ENCODE assay signal across 8 mouse cellular contexts in the genomic region with DNA sequence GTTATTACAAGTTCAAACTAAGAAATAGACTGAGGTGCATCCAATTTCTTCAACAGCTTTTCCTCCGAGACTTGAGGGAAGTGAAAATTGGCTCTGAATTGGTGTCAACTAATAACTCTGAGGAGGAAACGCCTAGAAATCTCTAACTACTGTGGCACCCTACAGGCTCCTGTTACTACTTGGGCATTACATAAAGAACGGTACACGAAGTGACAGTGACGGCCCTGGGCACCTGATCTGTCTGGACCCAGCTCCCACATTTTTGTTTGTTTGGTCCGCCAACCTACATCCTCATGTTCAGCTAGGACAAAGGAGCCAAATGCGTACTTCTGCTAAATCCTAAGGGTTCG. TPM values are rescaled to one million over a fixed set of nuclear protein-coding genes. Genes with fewer than 3 reads are reported as not detected.
DNase-seq lines count a peak whose midpoint lies in the region; ATAC-seq lines count a peak whose summit lies in the region.

No protein-coding gene starts in this region.

- WGBS in kidney, embryonic 14.5 days: 3% methylated on average over 8 of the region's 8 CpGs
- WGBS in hindbrain, embryonic 12.5 days: 8% methylated on average over 8 of the region's 8 CpGs
- 10% methylated on average over 8 of the region's 8 CpGs for WGBS in midbrain, embryonic 10.5 days

- H3K4me1 ChIP-seq in kidney, embryonic 14.5 days (ENCODE audit: control insufficient read depth, insufficient read depth, low read length): peaks cover 8% of the 10 kb centered on the region
- H3K4me1 ChIP-seq in hindbrain, embryonic 12.5 days: peaks cover 18% of the 10 kb centered on the region
- peaks cover 30% of the 10 kb centered on the region for H3K4me1 ChIP-seq in midbrain, embryonic 10.5 days

- peak overlapping the region; percentile 83 for H3K4me3 ChIP-seq in kidney, embryonic 14.5 days (ENCODE audit: low read length)
- H3K4me3 ChIP-seq in hindbrain, embryonic 12.5 days: peak overlapping the region; percentile 65
- H3K4me3 ChIP-seq in midbrain, embryonic 10.5 days: peak overlapping the region; percentile 72

- H3K27me3 ChIP-seq in kidney, embryonic 14.5 days (ENCODE audit: control insufficient read depth, insufficient read depth, low read length): no peaks in the 10 kb centered on the region
- H3K27me3 ChIP-seq in hindbrain, embryonic 12.5 days: no peaks in the 10 kb centered on the region
- no peaks in the 10 kb centered on the region for H3K27me3 ChIP-seq in midbrain, embryonic 10.5 days (ENCODE audit: low read depth, poor library complexity, severe bottlenecking)

- H3K36me3 ChIP-seq in kidney, embryonic 14.5 days (ENCODE audit: control insufficient read depth, insufficient read depth, low read length): peaks cover 5% of the 10 kb centered on the region; the same call in 1 of the 2 replicates
- 0 out of 2 replicates have a peak, but pooled peaks cover 8% of the 10 kb centered on the region for H3K36me3 ChIP-seq in hindbrain, embryonic 12.5 days
- H3K36me3 ChIP-seq in midbrain, embryonic 10.5 days: peaks cover 25% of the 10 kb centered on the region

- peak overlapping the region; percentile 97; the same call in 1 of the 2 replicates for H3K27ac ChIP-seq in kidney, embryonic 14.5 days (ENCODE audit: low read depth, low read length)
- H3K27ac ChIP-seq in hindbrain, embryonic 12.5 days: peak overlapping the region; percentile 94
- H3K27ac ChIP-seq in midbrain, embryonic 10.5 days (replicated peaks): peak overlapping the region; percentile 98

- DNase-seq in kidney, postnatal 36 days: no peak
- DNase-seq in brain, adult 2 months (ENCODE audit: low read depth, low spot score): peak; percentile 61
- DNase-seq in midbrain, embryonic 10.5 days (ENCODE audit: low spot score): no peak
- no peak for DNase-seq in cerebellum, adult 18-20 months
- DNase-seq in layer of hippocampus, adult 9-10 months (ENCODE audit: low spot score): no peak
- DNase-seq in layer of hippocampus, postnatal 14 days (ENCODE audit: low spot score in 2 of 2): no peak

- ATAC-seq in kidney, embryonic 14.5 days (ENCODE audit: low FRiP score, low TSS enrichment): no peak
- peak; percentile 47 for ATAC-seq in hindbrain, embryonic 12.5 days (ENCODE audit: low FRiP score)

- no peaks in the 10 kb centered on the region for H3K9me3 ChIP-seq in kidney, embryonic 14.5 days (ENCODE audit: control insufficient read depth, low read length)
- no peaks in the 10 kb centered on the region for H3K9me3 ChIP-seq in hindbrain, embryonic 12.5 days (replicated peaks)
- H3K9me3 ChIP-seq in midbrain, embryonic 10.5 days (replicated peaks): no peaks in the 10 kb centered on the region

- peak overlapping the region; percentile 78 for H3K4me2 ChIP-seq in kidney, embryonic 14.5 days (replicated peaks; ENCODE audit: low read depth, low read length)
- H3K4me2 ChIP-seq in hindbrain, embryonic 12.5 days (replicated peaks): peak overlapping the region; percentile 67

- H3K9ac ChIP-seq in kidney, embryonic 14.5 days (ENCODE audit: low read depth, low read length): peak overlapping the region; percentile 92
- H3K9ac ChIP-seq in hindbrain, embryonic 12.5 days: peak overlapping the region; percentile 90

RNA-seq across cellular contexts. Expression of a gene that starts 0.5 kb away (rescaled TPM):
- polyA plus RNA-seq in kidney, embryonic 14.5 days (2014; fragmentation: Nextera tagmentation; extraction: Ambion mirVana): 16.9 and 20.4 TPM in 2 replicates
- 20.7 and 21.1 TPM in 2 replicates for polyA plus RNA-seq in hindbrain, embryonic 12.5 days (2016; fragmentation: Nextera tagmentation; extraction: Ambion mirVana)
- 24.4 and 25.8 TPM in 2 replicates for polyA plus RNA-seq in midbrain, embryonic 10.5 days (2016; fragmentation: Nextera tagmentation; extraction: Ambion mirVana)
- total RNA-seq in layer of hippocampus, postnatal 14 days (2021): 10 to 100 TPM in 1 of 2 experiments, 1 to 10 TPM in 1; 8.5 to 11.8 TPM
